Mouse (Mus musculus): ENCODE measurements around the gene Gm21981.

DNA sequence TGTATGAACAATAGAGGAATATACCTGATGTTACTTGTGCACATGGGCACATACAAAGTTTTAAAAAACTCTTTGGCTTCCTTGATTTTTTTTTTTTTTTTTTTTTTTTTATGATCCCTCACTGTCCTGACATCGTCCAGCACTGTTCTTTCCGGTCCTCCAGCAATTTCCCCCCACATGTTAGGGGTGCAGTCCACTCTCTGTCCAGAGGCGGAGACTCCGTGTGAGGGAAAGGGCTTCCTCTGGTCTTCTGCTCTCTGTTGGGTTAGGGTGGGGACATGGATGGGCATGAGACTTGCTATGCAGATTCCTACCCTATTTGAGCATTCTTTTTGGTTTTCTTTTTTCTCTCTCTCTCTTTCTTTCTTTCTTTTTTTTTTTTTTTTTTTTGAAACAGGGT is 36.4 kb downstream of the Gm21981 start:
- no peak for TF ChIP-seq CTCF (IDR thresholded peaks at IDR 0.05; ENCODE audit: extremely low read depth, insufficient read depth, low read length)
- TF ChIP-seq POLR2A (IDR thresholded peaks at IDR 0.05; ENCODE audit: extremely low read depth, insufficient read depth, low read length): no peak

Measured in cortical plate, adult 2 months (tissue).